Mouse (Mus musculus) liver, adult 2 months (tissue): ENCODE data around the gene Cog8.

Source experiments
- CTCF ChIP-seq: fragments of 200-500 bp; IDR thresholded peaks from 2 replicates; pipeline ENCODE4 v1.5.1; 2011; ENCODE audit warnings: low read depth, low read length, control low read depth
- POLR2A ChIP-seq: fragments of 200-500 bp; IDR thresholded peaks from 2 replicates; pipeline ENCODE4 v1.6.1; 2011; ENCODE audit warnings: low read length, control low read depth; ENCODE audit not compliant: insufficient read depth; ENCODE audit errors: extremely low read depth

GRCm38 (mm10) chr8:107090531-107090930, 34.0 kb upstream of the Cog8 start:
- TF ChIP-seq CTCF (no peak), POLR2A (no peak)
